Mouse (Mus musculus): ENCODE results near the gene Prss46.

DNA sequence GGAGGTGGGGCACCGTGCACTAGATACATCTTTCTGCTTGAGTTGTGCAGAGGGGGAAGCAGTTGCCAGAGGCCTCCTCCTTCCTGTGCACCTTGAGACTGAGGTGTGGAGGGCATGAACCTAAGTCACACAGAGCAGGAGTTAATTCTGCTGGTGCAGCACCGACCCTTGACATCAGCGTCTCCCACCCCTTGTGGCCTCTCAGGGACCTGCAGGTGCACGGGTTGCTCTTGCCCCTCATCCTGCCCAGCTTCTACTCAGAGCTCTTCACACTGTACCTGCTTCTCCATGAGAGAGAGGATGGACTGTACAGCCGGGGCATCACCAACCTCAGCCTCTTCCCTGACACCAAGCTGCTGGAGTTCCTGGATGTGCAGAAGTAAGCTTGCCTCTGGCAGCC is 51.2 kb downstream of the Prss46 start:
- TF ChIP-seq POLR2A (IDR thresholded peaks at IDR 0.05; ENCODE audit: control insufficient read depth, low read depth, low read length) (no peak), CTCF (IDR thresholded peaks at IDR 0.05; ENCODE audit: control insufficient read depth, insufficient read depth, insufficient replicate concordance, low read depth, low read length) (no peak)

All from testis, adult 2 months (tissue).